Mouse (Mus musculus): ENCODE results near the gene Gm36864.

- TF ChIP-seq CTCF (IDR thresholded peaks at IDR 0.05; ENCODE audit: low read depth) (no peak), EP300 (IDR thresholded peaks at IDR 0.05; ENCODE audit: low read depth) (no peak)
Observed at GRCm38 (mm10) chr7:44254930-44255329, 19.0 kb downstream of the Gm36864 start.

Data from heart, postnatal 0 days (tissue).